Mouse (Mus musculus) myocyte (in vitro differentiated cells): ENCODE data around the gene Fcgr3.

ENCODE experiments used
- E2F4 ChIP-seq: IDR thresholded peaks from one replicate; pipeline ENCODE4 v1.6.1; 2011; ENCODE audit warnings: mild to moderate bottlenecking, control low read depth, moderate library complexity; ENCODE audit not compliant: insufficient read depth
- MAX ChIP-seq: IDR thresholded peaks from one replicate; pipeline ENCODE4 v1.6.1; 2011; ENCODE audit warnings: low read depth, mild to moderate bottlenecking, control low read depth
- MYOD1 ChIP-seq, 3 experiments: IDR thresholded peaks; one replicate each; pipeline ENCODE4 v1.6.1; 2011; ENCODE audit warnings: control low read depth in 2 of 3, low read depth in 2 of 3, mild to moderate bottlenecking in 2 of 3, moderate library complexity in 1 of 3; ENCODE audit not compliant: insufficient read length in 2 of 3, control insufficient read depth in 1 of 3
- MYOG ChIP-seq, 3 experiments: IDR thresholded peaks; one replicate each; pipeline ENCODE4 v1.6.1; 2011; ENCODE audit warnings: control low read depth in 2 of 3, low read depth in 2 of 3, mild to moderate bottlenecking in 2 of 3; ENCODE audit not compliant: insufficient read length in 2 of 3, control insufficient read depth in 1 of 3, insufficient read depth in 1 of 3
- POLR2A ChIP-seq: IDR thresholded peaks from one replicate; pipeline ENCODE4 v1.6.1; 2011; ENCODE audit warnings: low read depth, mild to moderate bottlenecking, control low read depth, moderate library complexity; ENCODE audit not compliant: insufficient read length
- POLR2AphosphoS2 ChIP-seq: IDR thresholded peaks from one replicate; pipeline ENCODE4 v1.6.1; 2011; ENCODE audit warnings: low read depth, control low read depth; ENCODE audit not compliant: insufficient read length
- SRF ChIP-seq: IDR thresholded peaks from one replicate; pipeline ENCODE4 v1.6.1; 2011; ENCODE audit warnings: low read depth; ENCODE audit not compliant: control insufficient read depth, insufficient read length
- TCF12 ChIP-seq: IDR thresholded peaks from one replicate; pipeline ENCODE4 v1.6.1; 2011; ENCODE audit warnings: mild to moderate bottlenecking, control low read depth; ENCODE audit not compliant: poor library complexity, insufficient read depth, severe bottlenecking
- TCF3 ChIP-seq: IDR thresholded peaks from one replicate; pipeline ENCODE4 v1.6.1; 2011; ENCODE audit warnings: low read depth, control low read depth; ENCODE audit not compliant: insufficient read length
- USF1 ChIP-seq: IDR thresholded peaks from one replicate; pipeline ENCODE4 v1.6.1; 2011; ENCODE audit warnings: low read depth, mild to moderate bottlenecking, control low read depth, moderate library complexity

DNA sequence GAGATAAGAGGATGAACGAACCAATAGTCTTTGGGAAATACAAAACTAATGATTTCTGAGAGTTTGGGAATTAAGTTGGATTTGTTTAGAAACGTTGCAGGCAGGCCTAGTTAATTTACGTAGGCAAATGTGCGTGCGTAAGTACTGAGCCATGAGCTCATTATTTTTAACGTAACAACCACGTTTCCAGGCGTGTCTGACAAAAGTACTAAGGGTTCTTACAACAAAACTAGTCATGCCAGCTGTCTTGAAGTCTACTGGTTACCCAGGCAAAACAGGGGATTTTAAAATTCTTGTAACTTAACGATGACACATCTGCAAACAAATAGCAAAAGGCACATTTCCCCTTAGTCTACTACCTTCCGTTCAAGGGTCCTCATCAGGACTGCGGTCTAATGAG is 30.5 kb downstream of the Fcgr3 start:
- TF ChIP-seq E2F4 (no peak), USF1 (no peak), POLR2A (no peak), MAX (no peak), MYOG (IDR thresholded peaks at IDR 0.05; ENCODE audit: control insufficient read depth in 1 of 3, insufficient read depth in 1 of 3, insufficient read length in 2 of 3, low read depth in 2 of 3) (no peak), MYOD1 (IDR thresholded peaks at IDR 0.05; ENCODE audit: control insufficient read depth in 1 of 3, insufficient read length in 2 of 3, low read depth in 2 of 3) (no peak), POLR2AphosphoS2 (no peak), TCF12 (no peak), TCF3 (no peak), SRF (no peak)
